Comparison of ENCODE assay signal across 15 mouse cellular contexts in the genomic region with DNA sequence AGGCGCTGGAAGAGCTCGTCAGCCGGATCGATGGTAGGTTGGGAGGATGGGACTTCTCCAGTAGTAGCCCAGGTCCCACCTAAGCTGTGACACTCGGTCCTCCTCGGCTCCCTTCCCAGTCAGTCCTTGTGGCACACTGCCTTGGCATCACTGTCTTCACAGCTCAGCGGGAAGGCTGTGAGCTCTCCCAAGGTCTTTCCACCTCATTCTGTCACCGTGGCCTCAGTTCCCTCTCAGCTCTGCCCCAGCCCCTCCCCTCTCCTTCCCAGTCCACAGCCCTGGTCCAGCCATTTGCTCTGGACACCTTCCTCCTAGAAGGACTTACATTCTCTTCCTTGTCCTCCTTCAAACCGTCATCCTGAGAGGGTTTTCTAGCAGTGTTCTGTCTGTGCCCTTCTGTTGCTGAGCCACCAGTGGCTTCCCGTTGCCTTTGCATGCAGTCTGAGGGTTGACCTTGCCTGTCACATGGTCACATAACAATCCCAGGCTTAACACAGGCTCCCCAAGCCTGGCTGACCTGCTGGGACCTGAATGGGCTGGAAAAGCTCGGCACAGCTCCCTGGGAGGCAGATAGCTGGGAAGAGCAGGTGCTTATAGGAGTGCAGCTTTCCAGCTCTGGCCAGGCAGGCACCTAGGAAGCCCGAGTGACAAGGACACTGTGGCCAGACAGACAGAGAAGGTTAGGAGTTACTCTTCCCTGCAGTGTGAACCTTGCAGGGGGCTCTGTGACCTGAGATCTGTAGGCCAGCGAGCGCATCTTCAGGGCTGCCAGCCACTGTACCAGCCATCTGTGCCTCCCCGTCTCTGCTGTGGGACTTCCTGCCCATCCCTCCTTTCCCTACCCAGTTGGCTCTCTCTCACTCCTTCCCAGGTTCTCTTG. TPM values are rescaled to one million over a fixed set of nuclear protein-coding genes. Genes with fewer than 3 reads are reported as not detected.
DNase-seq lines count a peak whose midpoint lies in the region; ATAC-seq lines count a peak whose summit lies in the region.
"Had no signal": no experiment of that assay in that cellular context is flagged by ENCODE, and none has a peak within 500 bp of the region (broad histone marks: within the 10 kb centered on the region; RNA-seq: fewer than 3 reads in every experiment).

No protein-coding gene starts in this region.

- no peak for DNase-seq in hindbrain, embryonic 10.5 days (ENCODE audit: low spot score)
- DNase-seq in hindbrain, embryonic 11.5 days (ENCODE audit: low spot score) = no peak
- DNase-seq in cerebellum, adult 8-10 months = peak; percentile 60
- peak; percentile 30 to 48 for DNase-seq in kidney, postnatal 36 days
- no peak for DNase-seq in embryo, embryonic 9.5 days (ENCODE audit: extremely low spot score)
- no peak for DNase-seq in right cerebral cortex, postnatal 25 days
- DNase-seq: embryo, embryonic 11 days; lung, postnatal 36 days; thymus, postnatal 36 days had no signal

- ATAC-seq in hindbrain, embryonic 11.5 days (ENCODE audit: low FRiP score) = no peak
- no peak for ATAC-seq in neural tube, embryonic 12.5 days (ENCODE audit: low FRiP score, low read depth)
- ATAC-seq in neural tube, embryonic 15.5 days (ENCODE audit: low FRiP score) = no peak

- H3K9ac ChIP-seq in hindbrain, embryonic 11.5 days (ENCODE audit: low read depth, low read length) = no peak overlapping the region
- H3K9ac ChIP-seq in neural tube, embryonic 12.5 days = no peak overlapping the region
- no peak overlapping the region for H3K9ac ChIP-seq in neural tube, embryonic 15.5 days (replicated peaks)
- H3K9ac ChIP-seq: forebrain, embryonic 15.5 days had no signal

- no peak overlapping the region for H3K4me3 ChIP-seq in hindbrain, embryonic 10.5 days
- H3K4me3 ChIP-seq in hindbrain, embryonic 11.5 days (ENCODE audit: low read depth, low read length) = no peak overlapping the region
- H3K4me3 ChIP-seq in neural tube, embryonic 12.5 days = no peak overlapping the region
- H3K4me3 ChIP-seq in neural tube, embryonic 15.5 days (replicated peaks) = no peak overlapping the region
- H3K4me3 ChIP-seq: forebrain, embryonic 15.5 days had no signal

- WGBS in hindbrain, embryonic 10.5 days = 79% methylated on average over 15 of the region's 15 CpGs
- 85% methylated on average over 15 of the region's 15 CpGs for WGBS in hindbrain, embryonic 11.5 days
- 80% methylated on average over 15 of the region's 15 CpGs for WGBS in neural tube, embryonic 12.5 days
- 79% methylated on average over 15 of the region's 15 CpGs for WGBS in neural tube, embryonic 15.5 days

- H3K27ac ChIP-seq in hindbrain, embryonic 10.5 days = peak overlapping the region; percentile 79
- no peak overlapping the region for H3K27ac ChIP-seq in hindbrain, embryonic 11.5 days (ENCODE audit: low read depth, low read length)
- H3K27ac ChIP-seq in neural tube, embryonic 12.5 days = 0 out of 2 replicates have a peak overlapping the region, but pooled peaks have one; percentile 20
- no peak overlapping the region for H3K27ac ChIP-seq in neural tube, embryonic 15.5 days (replicated peaks)
- H3K27ac ChIP-seq: forebrain, embryonic 15.5 days had no signal

- no peak overlapping the region for H3K4me2 ChIP-seq in hindbrain, embryonic 11.5 days (replicated peaks; ENCODE audit: low read depth, low read length)
- H3K4me2 ChIP-seq in neural tube, embryonic 12.5 days (replicated peaks) = no peak overlapping the region
- H3K4me2 ChIP-seq in neural tube, embryonic 15.5 days = no peak overlapping the region
- H3K4me2 ChIP-seq: forebrain, embryonic 15.5 days had no signal

- H3K9me3 ChIP-seq in hindbrain, embryonic 10.5 days = no peaks in the 10 kb centered on the region
- H3K9me3 ChIP-seq in hindbrain, embryonic 11.5 days (ENCODE audit: control insufficient read depth, low read length) = no peaks in the 10 kb centered on the region
- H3K9me3 ChIP-seq in neural tube, embryonic 12.5 days = no peaks in the 10 kb centered on the region
- H3K9me3 ChIP-seq in neural tube, embryonic 15.5 days (replicated peaks) = no peaks in the 10 kb centered on the region
- H3K9me3 ChIP-seq: forebrain, embryonic 15.5 days had no signal

- peaks cover 76% of the 10 kb centered on the region for H3K36me3 ChIP-seq in hindbrain, embryonic 10.5 days
- no peaks in the 10 kb centered on the region for H3K36me3 ChIP-seq in hindbrain, embryonic 11.5 days (ENCODE audit: control insufficient read depth, insufficient read depth, low read length)
- H3K36me3 ChIP-seq in neural tube, embryonic 12.5 days = peaks cover 48% of the 10 kb centered on the region
- H3K36me3 ChIP-seq in neural tube, embryonic 15.5 days = peaks cover 40% of the 10 kb centered on the region

- peaks cover 29% of the 10 kb centered on the region for H3K4me1 ChIP-seq in hindbrain, embryonic 10.5 days (replicated peaks)
- H3K4me1 ChIP-seq in hindbrain, embryonic 11.5 days (replicated peaks; ENCODE audit: control insufficient read depth, insufficient read depth, low read length) = peaks cover 5% of the 10 kb centered on the region; the same call in 1 of the 2 replicates
- H3K4me1 ChIP-seq in neural tube, embryonic 12.5 days = peaks cover 17% of the 10 kb centered on the region
- H3K4me1 ChIP-seq in neural tube, embryonic 15.5 days = peaks cover 14% of the 10 kb centered on the region

- no peaks in the 10 kb centered on the region for H3K27me3 ChIP-seq in hindbrain, embryonic 10.5 days (ENCODE audit: insufficient read depth, poor library complexity, severe bottlenecking)
- no peaks in the 10 kb centered on the region for H3K27me3 ChIP-seq in hindbrain, embryonic 11.5 days (ENCODE audit: control insufficient read depth, insufficient read depth, low read length)
- no peaks in the 10 kb centered on the region for H3K27me3 ChIP-seq in neural tube, embryonic 12.5 days (replicated peaks)
- no peaks in the 10 kb centered on the region for H3K27me3 ChIP-seq in neural tube, embryonic 15.5 days (replicated peaks)
- H3K27me3 ChIP-seq: forebrain, embryonic 15.5 days had no signal

RNA-seq across cellular contexts. Expression of gene Rnf8, which starts 18.5 kb away (rescaled TPM):
- polyA plus RNA-seq in hindbrain, embryonic 10.5 days (2016; fragmentation: Nextera tagmentation; extraction: Ambion mirVana) = 107 TPM in 2 replicates
- polyA plus RNA-seq in hindbrain, embryonic 11.5 days (2014; fragmentation: Nextera tagmentation; extraction: Ambion mirVana) = 113 and 116 TPM in 2 replicates
- polyA plus RNA-seq in neural tube, embryonic 12.5 days (2016; fragmentation: Nextera tagmentation; extraction: Ambion mirVana) = 97.7 and 103 TPM in 2 replicates
- polyA plus RNA-seq in neural tube, embryonic 15.5 days (2015; fragmentation: Nextera tagmentation; extraction: Ambion mirVana) = 78.0 and 78.6 TPM in 2 replicates

RNA-seq across cellular contexts. Expression of gene Gm28043, which starts 18.5 kb away (rescaled TPM):
- polyA plus RNA-seq in hindbrain, embryonic 10.5 days (2016; fragmentation: Nextera tagmentation; extraction: Ambion mirVana) = 2.8 and 3.3 TPM in 2 replicates
- polyA plus RNA-seq in hindbrain, embryonic 11.5 days (2014; fragmentation: Nextera tagmentation; extraction: Ambion mirVana) = 2.9 and 3.2 TPM in 2 replicates
- polyA plus RNA-seq in neural tube, embryonic 12.5 days (2016; fragmentation: Nextera tagmentation; extraction: Ambion mirVana) = 3.7 TPM in 2 replicates
- 1.7 and 2.4 TPM in 2 replicates for polyA plus RNA-seq in neural tube, embryonic 15.5 days (2015; fragmentation: Nextera tagmentation; extraction: Ambion mirVana)

RNA-seq across cellular contexts. Expression of gene Tmem217, which starts 43.9 kb away (rescaled TPM):
- 1.3 and 2.5 TPM in 2 replicates for polyA plus RNA-seq in hindbrain, embryonic 10.5 days (2016; fragmentation: Nextera tagmentation; extraction: Ambion mirVana)
- polyA plus RNA-seq in hindbrain, embryonic 11.5 days (2014; fragmentation: Nextera tagmentation; extraction: Ambion mirVana) = 0.50 and 0.60 TPM in 2 replicates
- polyA plus RNA-seq in neural tube, embryonic 12.5 days (2016; fragmentation: Nextera tagmentation; extraction: Ambion mirVana) = 1.2 and 2.5 TPM in 2 replicates
- polyA plus RNA-seq in neural tube, embryonic 15.5 days (2015; fragmentation: Nextera tagmentation; extraction: Ambion mirVana) = 1.2 and 1.5 TPM in 2 replicates
- polyA plus RNA-seq: liver, adult 2 months; spleen, adult 2 months had no signal

RNA-seq across cellular contexts. Expression of gene Tbc1d22b, which starts 46.5 kb away (rescaled TPM):
- 20.5 and 21.3 TPM in 2 replicates for polyA plus RNA-seq in hindbrain, embryonic 10.5 days (2016; fragmentation: Nextera tagmentation; extraction: Ambion mirVana)
- polyA plus RNA-seq in hindbrain, embryonic 11.5 days (2014; fragmentation: Nextera tagmentation; extraction: Ambion mirVana) = 15.3 and 17.2 TPM in 2 replicates
- polyA plus RNA-seq in neural tube, embryonic 12.5 days (2016; fragmentation: Nextera tagmentation; extraction: Ambion mirVana) = 21.9 and 26.9 TPM in 2 replicates
- 25.7 and 29.4 TPM in 2 replicates for polyA plus RNA-seq in neural tube, embryonic 15.5 days (2015; fragmentation: Nextera tagmentation; extraction: Ambion mirVana)

RNA-seq across cellular contexts. Expression of gene Gm17657, which starts 46.7 kb away (rescaled TPM):
- not detected in 2 replicates for polyA plus RNA-seq in hindbrain, embryonic 10.5 days (2016; fragmentation: Nextera tagmentation; extraction: Ambion mirVana)
- polyA plus RNA-seq in hindbrain, embryonic 11.5 days (2014; fragmentation: Nextera tagmentation; extraction: Ambion mirVana) = not detected in 2 replicates
- polyA plus RNA-seq in neural tube, embryonic 12.5 days (2016; fragmentation: Nextera tagmentation; extraction: Ambion mirVana) = not detected in 2 replicates
- not detected in 2 replicates for polyA plus RNA-seq in neural tube, embryonic 15.5 days (2015; fragmentation: Nextera tagmentation; extraction: Ambion mirVana)
- polyA plus RNA-seq: forebrain, embryonic 15.5 days; gonadal fat pad, adult 2 months; liver, adult 2 months; spleen, adult 2 months had no signal

Comparison
In these comparisons a context has a peak if more than half of its experiments do, and no peak if none do; other contexts are left out.
1. H3K27ac ChIP-seq: peak in hindbrain, embryonic 10.5 days (single experiment) and neural tube, embryonic 12.5 days (single experiment); none in hindbrain, embryonic 11.5 days (single experiment) and neural tube, embryonic 15.5 days (single experiment).
2. DNase-seq: peak in cerebellum, adult 8-10 months (single experiment) and kidney, postnatal 36 days (2 of 2); none in hindbrain, embryonic 10.5 days (single experiment), hindbrain, embryonic 11.5 days (single experiment), embryo, embryonic 9.5 days (single experiment) and right cerebral cortex, postnatal 25 days (single experiment).